Mouse (Mus musculus): ENCODE results near the gene Wnk2.
"Not testable (repeated sequence)": the region's sequence is repeated elsewhere in the genome, so short reads cannot be mapped to it uniquely, and the experiment has no call there.

The Wnk2 gene

DNA sequence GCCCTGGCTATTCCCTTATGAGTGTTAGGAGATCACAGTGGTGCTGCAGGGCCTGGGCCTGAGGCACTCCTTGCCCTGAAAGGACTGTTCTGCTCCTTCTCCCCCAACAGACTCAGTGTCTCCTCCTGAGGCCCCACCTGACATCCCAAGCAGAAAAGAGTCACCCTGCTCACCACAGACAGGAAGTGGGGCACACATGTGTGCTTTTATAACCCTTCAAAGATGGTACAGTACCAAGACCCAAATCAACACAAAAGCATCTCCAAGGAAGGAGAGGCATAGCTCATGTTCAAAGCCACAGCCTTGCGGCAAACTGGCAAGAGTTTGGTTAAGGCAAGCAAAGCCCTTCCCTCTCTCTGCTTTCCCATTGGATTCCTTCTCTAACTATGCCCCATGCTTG lies 57.6 kb downstream of the Wnk2 start:
- no peak for DNase-seq (ENCODE audit: low spot score)

DNA sequence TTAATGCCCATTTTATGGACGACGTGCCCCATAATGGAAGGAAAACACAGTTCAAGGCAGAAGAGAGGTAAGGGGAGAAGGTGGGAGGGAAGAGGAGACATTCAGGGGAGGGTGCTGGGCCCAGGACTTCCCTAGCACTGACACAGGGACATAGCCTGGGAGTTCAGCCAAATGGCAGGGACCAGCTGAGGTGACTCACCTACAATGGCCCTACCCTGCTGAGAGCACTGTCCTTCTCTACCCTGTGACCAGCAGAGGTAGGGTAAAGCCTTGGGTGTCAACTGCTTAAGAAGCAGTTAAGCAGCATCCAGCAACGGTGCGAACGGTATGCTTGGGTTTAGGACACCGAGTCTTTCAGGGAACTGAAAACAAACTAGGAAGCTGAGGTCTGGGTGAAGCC lies 58.9 kb downstream of the Wnk2 start:
- no peak for DNase-seq (ENCODE audit: low spot score)

DNA sequence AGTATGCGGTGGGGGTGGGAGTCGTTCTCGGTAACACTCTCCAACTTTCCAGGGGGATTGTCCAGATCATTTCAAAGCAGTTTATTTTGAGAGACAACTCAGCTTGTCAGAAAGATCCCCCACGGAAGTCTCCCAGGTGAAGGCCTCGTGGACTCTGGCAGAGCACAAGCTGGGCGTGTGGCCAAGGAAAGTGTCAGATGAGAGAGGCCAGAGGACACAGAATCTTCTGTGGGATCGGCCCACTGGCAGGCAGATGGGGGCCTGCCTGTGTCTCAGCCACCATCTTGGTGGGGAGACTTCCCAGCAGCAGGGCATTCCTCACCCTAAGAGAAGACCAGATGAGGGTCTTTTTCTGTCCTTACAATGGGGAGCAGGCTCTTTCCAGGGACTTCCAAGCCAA lies 60.4 kb downstream of the Wnk2 start:
- DNase-seq (ENCODE audit: low spot score) = no peak

DNA sequence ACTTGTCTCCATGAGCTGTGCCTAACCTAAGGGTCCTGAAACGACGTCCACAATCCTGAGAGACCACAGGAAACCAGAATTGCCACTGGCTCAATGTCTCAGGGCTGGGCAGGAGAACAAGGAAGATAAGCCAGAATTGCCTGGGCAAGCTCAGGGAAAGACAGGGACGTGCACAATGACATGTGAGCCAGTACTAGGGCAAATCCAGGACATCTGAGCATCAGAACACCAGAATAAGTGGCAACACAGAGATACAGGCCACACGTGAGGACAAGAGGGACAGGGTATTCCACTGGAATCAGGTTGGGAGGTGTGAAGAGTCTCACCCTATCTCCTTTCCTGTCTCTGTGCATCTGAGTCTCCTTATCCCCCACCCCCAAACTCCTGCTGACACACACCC lies 61.4 kb downstream of the Wnk2 start:
- no peak for DNase-seq (ENCODE audit: low spot score)

DNA sequence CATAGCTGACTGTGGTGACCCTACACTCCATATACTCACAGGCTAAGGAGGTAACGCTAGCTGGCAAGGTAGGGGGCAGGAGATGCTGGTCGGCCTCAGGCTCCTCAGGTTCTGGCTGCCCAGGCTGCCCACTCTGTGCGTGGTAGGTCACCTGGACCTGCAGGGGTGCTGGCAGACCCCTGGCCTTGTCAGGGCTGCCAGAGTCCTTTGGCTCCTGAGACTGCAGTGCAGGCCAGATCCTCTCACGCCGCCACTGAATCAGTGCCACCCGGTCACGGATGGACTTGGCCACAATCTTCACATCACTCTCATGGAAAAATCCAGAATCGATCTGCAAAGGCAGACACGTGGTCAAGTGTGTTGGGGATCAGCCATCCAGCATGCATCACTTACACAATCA lies 62.6 kb downstream of the Wnk2 start:
- DNase-seq (ENCODE audit: low spot score) = no peak

DNA sequence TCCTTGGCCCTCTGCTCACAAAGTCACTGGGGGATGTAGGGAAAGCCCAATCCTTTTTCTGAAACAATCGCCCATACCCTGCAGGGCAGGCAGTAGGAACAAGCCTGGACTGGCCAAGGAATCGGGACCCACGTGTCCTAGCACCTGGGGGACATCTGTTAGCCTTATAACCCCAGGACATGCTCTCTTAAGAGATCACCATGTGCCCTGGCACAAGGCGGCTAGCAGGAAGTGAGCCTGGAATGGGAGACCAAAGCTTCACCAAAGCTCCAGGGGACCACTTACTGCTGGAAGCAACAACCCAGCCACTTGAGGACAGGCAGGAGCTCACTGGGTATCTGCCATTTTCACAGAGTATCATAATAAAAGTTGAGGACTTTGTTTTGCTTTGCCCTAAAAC lies 63.0 kb downstream of the Wnk2 start:
- DNase-seq (ENCODE audit: low spot score) = no peak

DNA sequence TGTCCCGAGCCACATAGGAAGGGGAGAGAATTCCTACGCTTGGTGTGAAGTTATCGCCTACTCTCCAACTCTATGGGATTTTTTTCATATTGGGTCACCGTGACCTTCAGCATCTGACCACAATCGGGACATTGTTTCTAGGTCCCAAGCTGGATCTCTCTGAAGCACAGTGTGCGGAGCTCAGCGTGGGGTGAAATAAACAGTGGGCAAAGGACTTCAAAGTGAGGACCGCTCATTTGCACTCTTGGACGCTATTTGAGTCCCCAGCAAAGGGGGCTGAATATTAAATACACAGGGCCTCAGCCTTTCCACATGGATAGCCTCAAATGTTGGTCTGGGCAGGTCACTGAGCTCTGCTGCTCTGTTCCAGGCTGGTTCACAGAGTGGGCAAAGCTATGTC lies 63.9 kb downstream of the Wnk2 start:
- DNase-seq (ENCODE audit: low spot score) = no peak

DNA sequence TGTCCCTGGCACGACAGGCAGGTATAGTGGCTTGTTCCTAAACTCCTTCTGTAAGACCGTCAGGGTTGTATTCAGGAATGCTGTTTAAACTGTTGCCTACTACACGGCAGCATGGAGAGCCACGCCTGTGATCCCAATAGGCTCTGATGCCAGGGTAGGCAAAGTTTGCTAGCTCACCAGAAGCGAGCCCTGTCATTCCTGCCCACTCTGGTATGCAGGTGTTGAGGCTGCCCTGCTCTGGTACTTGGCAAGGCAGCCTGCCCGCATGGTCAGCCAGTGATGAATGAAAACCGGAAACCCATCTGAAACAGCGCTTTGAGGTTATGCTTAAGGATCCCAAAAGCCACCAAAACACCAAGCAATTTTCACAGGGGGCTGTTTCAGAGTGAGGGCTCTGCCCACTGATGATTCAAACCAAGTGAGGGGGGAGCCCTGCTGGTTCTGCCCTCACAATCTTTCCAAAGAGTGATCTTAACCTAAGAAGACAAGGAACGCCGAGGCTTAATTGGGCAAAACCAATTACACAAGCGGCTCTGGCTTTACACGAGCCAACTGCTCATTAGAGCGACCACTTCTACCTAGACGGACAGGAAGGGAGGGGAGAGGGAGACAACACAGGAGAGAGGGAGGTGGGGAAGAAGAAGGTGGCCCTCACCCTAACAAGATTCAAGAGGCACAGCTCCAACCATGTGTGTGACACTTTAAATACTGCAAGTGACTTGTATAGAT lies 65.5 kb downstream of the Wnk2 start:
- DNase-seq (ENCODE audit: low spot score) = no peak

DNA sequence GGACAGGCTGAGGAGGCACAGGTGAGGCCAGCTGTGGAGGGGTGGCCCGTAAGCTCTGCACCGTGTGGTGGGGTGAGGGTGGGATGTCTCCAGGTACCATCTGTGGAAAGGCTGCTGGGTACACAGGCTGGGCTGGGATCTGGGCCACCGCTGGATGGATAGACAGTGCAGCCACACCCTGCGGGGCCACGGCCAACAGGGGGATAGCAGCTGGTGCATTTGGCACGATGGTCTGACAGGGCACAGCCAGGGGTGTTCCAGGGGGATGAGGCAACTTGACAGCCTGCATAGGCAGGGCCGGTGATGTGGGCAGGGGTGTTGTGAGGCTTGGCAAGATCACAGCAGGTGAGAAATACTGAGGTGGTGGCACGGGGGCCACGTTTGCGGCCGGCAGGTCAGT lies 71.6 kb downstream of the Wnk2 start:
- no peak for DNase-seq (ENCODE audit: low spot score)

DNA sequence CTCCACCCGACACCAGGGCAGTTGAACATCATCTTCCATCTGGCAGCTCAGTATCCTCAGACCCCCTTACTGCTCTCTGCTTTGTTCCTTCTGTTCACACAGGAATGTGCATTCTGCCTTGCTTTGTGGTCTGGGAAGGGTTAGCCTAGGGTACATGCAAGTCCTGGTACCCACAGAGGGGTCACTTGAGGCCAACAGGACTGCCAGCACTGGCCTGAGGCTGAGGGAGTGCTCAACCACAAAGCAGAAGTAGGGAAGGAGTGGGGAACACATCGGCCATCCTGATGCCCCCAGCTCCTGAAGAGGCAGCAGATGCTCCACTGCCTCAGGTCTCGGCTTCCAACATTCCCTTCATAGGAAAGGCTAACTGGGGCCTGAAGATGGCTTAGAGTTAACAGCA lies 72.4 kb downstream of the Wnk2 start:
- DNase-seq (ENCODE audit: low spot score) = no peak

DNA sequence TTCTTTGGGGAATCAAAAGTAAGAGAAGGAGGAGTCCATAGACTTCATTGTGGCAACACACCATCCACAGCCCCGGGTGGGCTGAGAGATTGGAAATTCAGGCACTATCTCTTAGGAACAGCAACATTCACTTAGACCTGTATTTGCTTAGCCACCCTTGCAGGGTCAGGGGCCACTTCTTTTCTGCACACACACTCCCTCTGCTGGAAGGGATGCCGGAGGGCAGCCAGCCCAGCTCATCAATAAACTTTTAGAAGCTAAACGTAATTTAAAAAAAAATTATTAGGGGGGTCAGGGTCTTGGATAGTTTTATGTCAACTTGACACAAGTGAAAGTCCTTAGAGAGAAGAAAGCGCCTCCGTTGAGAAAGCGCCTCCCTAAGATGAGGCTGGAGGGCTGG lies 74.5 kb downstream of the Wnk2 start:
- no peak for DNase-seq (ENCODE audit: low spot score)

DNA sequence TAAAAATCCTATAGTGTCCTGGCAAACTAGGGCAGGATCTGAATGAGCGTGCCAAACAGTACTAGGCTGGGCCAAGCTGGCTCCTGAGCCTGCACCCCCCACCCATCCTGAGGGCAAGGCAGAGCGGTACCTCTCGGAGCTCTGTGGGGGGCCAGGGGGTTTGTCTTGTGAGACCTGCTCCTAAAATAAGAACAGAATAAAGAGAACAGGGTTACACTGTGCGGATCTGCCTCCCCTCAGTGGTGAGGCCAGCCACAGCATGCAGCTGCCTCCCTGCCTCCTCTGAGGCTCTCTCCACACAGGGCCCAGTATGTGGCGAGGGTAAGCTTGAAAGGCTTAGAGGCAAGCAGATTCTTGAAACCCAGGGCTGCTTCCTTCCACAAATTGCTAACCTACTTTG lies 76.0 kb downstream of the Wnk2 start:
- no peak for DNase-seq (ENCODE audit: low spot score)

DNA sequence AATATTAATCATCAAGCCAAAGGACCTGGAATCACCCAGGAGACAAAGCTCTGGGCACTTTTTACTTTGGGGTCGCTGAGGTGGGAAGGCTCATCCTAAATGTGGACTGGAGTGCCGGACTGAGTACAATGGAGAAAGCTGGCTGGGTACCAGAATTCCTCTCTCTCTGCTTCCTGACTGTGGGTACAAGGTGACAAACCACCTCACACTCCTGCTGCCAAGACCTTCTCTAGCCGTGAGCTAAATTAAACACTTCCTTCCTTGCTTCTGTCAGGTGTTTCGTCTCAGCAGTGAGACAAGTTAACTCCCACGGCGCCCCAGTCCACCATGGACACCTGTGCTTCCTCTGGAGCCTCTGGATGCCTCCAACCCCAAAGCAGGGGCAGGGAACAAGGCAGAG lies 77.8 kb downstream of the Wnk2 start:
- DNase-seq (ENCODE audit: low spot score) = no peak

DNA sequence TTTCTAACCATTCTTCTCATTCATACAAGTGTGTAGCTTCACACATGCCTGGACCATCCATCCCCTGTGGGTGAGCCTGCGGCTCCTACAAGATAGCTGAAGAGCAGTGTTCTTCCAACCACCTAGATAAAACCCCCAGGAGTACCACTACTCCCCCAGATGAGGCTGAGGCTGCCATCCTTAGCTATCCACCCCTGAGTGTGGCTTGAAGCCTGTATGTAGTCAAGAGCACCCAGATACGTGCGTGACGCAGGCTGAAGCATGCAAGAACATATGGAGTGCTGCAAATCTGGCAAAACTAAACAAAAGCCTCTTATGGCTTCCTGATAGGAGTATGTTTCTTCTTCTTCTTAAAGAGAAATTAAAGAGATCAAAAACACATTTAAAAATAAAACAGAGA lies 78.4 kb downstream of the Wnk2 start:
- DNase-seq (ENCODE audit: low spot score) = no peak

DNA sequence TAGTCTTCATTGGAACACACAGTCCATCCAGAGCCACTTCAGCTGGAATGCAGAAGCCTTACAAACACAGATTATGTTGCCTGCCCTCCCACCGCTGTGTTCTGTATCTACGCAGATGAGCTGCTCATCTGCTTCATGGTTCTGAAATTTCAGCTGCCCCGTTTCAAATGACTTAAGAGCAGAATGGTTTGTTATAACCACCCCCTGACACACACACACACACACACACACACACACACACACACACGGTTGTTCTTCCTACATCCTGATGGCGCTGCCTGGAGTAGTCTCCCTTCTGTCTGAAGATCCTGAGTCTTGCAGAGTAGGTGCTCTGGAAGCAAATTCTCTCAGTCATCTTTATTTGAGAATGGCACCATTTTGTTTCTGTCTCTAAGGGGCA lies 83.6 kb downstream of the Wnk2 start:
- no peak for DNase-seq (ENCODE audit: low spot score)

DNA sequence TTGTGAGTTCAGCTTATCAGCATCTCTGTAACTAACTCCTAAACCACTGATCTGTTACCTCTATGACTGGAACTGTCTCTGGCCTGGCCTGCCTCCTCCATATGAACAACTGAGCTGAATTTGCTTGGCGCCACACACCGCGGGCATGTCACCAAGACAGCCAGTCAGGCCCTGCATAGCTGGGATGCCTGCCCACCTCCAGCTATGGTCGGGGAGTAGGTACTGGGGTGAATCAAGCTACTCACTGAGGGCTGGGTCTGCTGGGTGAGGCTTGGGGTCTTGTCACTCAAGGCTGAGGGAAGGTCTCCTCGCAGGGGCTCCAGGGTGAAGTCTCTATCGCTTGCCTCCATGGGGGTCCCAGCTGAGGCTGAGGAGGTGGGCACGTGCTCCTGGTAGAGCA lies 87.4 kb downstream of the Wnk2 start:
- DNase-seq (ENCODE audit: low spot score) = no peak

DNA sequence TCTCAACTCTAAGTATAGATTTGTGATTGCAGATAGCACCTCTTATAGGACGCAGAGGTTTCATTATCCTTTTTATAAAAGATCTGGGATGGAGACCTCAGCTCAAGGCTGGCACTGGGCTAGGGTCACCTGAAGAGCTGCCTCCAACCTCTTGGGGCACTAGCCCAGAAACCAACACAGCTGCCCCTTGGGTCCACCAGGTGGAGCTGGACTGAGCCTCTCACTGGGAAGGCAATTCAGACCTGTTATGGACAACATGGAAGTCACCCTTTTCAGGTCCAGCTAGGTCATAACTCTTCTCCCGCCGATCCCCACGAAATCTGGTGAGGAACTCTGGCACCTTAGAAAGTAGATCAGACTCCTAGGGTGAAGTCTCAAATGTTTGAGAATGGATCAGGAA lies 89.3 kb downstream of the Wnk2 start:
- no peak for DNase-seq (ENCODE audit: low spot score)

DNA sequence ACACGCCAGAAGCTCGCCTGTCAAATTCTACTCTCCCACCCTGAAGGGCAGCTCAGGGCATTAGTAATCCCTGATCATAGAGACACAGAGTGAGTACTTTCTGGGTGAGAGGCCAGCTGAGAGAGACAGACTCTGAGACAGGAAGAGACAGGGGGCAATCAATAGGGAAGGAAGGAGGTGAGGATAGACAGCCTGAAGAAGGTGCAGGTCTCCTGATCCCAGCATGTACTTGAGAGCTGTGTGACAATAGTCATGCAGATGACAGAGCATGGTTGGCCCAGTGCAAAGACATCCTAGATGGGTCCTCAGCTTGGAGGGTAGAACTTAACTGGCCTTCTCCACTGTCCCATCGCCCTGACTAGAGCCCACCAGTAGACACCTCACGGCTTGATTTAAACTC lies 91.5 kb downstream of the Wnk2 start:
- DNase-seq (ENCODE audit: low spot score) = no peak

DNA sequence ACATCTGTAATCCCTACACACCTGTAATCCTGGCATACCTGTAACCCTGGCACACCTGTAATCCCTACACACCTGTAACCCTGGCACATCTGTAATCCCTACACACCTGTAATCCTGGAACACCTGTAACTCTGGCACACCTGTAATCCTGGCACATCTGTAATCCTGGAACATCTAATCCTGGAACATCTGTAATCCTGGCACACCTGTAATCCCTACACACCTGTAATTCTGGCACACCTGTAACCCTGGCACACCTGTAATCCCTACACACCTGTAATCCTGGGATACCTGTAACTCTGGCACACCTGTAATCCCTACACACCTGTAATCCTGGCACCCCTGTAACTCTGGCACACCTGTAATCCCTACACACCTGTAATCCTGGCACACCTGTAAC lies 93.1 kb downstream of the Wnk2 start:
- not testable (repeated sequence) for DNase-seq (ENCODE audit: low spot score)

DNA sequence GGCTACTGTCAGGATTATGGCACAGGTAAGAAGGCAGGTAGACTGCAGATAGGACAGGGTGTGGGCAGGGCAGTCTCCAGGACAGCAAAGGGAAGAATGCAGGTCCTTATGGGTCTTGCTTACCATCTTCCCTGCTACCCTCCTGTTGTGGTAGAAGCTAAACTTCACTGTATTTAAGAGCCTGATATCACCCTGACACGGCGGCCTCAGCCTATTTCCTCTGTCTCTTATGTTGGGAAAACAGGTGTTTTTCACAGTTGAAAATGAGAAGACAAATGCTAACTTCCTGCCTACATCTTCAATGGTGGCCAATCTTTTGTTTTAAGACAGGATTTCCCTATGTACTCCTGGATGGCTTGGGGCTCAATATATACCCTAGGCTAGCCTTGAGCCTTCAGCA lies 94.5 kb downstream of the Wnk2 start:
- no peak for DNase-seq (ENCODE audit: low spot score)

DNA sequence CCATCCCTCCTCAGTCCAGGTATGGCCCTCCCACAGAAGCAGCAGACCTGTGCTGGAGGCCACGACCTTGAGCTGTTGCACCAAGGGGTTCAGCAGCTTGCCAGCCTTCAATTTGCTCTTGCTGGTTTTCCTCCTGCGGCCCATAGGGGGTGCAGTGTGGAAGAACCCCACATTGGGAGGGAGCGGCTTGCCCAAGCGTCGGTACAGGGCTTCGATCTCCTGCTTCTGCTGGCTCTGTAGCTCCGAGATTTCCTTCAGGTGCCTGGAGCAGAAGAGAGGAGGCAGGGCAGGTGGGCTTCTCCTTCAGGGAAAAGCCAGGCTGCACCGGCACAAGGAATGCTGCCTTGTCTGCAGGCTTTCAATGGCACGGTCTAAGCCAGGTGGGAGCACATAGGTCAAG lies 95.3 kb downstream of the Wnk2 start:
- no peak for DNase-seq (ENCODE audit: low spot score)

DNA sequence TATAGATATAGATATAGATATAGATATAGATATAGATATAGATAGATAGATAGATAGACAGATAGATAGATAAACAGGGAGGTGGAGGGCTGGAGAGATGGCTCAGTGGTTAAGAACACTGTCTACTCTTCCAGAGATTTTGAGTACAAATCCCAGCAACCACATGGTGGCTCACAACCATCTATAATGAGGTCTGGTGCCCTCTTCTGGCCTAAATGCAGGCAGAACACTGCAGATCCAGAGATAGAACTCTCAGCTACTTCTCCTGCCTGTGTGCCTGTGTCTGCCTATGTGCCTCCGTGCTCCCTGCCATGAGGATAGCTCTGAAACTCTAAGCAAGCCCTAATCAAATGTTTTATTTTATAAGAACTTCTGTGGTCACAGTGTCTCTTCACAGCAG lies 100.4 kb downstream of the Wnk2 start:
- DNase-seq (ENCODE audit: low spot score) = no peak

DNA sequence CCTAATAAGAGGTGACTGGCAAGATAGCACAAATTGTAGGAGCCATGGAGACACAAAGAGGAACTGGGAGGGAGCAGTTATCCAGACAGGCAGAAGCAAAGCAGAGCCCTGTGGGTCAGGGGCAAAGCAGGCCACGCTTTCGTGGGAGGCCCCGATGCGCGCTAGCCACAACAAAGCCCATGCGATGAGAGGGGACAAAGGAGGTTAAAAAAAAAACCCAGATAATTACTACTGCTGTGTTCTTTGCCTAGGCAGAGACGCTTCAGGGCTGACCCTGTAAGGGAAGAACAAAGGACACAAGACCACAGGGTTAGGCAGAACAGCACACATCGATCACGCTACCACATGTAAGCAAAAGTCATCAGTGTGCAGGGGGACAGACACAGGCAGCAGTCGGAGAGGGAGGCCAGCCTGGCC lies 103.7 kb downstream of the Wnk2 start:
- DNase-seq (ENCODE audit: low spot score) = no peak

DNA sequence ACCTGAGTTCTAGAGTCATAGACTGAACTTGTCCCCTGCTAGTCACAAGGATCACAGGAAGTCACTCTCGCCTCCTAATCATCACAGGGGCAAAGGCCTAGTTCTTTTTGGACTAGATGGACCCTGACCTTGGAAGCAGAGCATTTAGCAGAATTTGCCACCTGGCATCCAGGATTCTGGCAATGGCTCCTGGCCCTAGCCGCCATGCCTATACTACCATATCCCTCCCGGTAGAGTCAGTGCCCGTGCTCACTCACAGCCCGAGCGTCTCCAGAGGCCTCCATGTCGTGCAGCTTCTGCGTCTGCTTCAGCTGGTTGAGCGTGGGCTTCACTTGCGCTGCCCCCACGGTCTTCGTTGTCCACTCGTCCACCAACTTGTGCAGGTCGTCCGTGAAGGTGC lies 105.4 kb downstream of the Wnk2 start:
- DNase-seq (ENCODE audit: low spot score) = no peak

Data from yolk sac, embryonic 10.5 days (tissue).